7 mouse cellular contexts compared by ENCODE assay signal in the genomic region with DNA sequence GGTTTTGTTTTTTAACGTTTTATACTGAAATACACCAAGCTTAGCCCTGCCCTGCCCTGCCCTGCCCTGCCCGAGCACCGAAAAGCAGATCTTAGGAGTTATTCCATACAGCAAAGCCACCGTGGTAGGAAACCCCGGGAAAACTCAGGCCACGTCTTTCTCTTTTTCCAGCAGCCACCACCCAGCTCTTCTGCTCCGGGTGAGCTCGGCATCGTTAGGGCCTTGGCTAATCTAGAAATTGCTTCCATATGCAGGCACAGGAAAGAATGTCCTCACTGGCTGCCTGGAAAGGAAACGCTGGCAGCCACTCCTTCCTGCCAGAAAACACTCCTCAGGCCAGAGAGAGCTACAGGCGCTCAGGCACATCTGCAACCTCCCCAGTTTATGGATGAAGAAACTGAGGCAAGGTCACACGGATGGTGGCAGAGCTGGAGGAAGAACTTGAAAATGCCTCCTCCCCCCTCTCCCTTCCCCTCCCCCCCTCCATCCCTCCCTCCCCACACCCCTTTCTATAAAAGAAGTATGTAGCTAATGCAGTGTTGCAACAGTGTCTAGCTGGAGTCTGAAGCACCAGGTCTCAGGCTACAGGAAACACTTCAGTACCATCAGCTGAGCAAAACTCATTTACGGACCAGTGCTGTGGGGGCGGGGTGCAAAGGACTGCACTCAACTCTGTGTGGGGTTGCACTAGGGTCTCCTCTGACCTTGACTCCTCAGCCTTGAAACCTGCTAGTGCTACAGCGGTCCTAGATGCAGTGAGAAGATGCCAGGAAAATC. TPM values are rescaled to one million over a fixed set of nuclear protein-coding genes. Genes with fewer than 3 reads are reported as not detected.
A peak's percentile ranks its signal among the peaks of the same experiment; 100 is the strongest.
DNase-seq lines count a peak whose midpoint lies in the region; ATAC-seq and TF ChIP-seq lines count a peak whose summit lies in the region.

No protein-coding gene starts in this region.

- 0 out of 2 replicates have a peak overlapping the region, but pooled peaks have one; percentile 1 for H3K4me2 ChIP-seq in kidney, embryonic 15.5 days

- TF ChIP-seq CTCF in gastrocnemius, adult 2 months (IDR thresholded peaks at IDR 0.05) = no peak

- no peak overlapping the region for H3K9ac ChIP-seq in kidney, embryonic 15.5 days

- H3K9me3 ChIP-seq in kidney, embryonic 15.5 days (replicated peaks) = no peaks in the 10 kb centered on the region

- DNase-seq in gastrocnemius, adult 2 months = peak; percentile 75
- peak; percentile 57 for DNase-seq in lung, postnatal 14 days
- DNase-seq in cerebellum, adult 9-10 months = no peak
- DNase-seq in frontal cortex, postnatal 14 days (ENCODE audit: low spot score in 2 of 2) = no peak
- DNase-seq in frontal cortex, postnatal 25 days (ENCODE audit: low spot score in 2 of 2) = no peak

- peaks cover 31% of the 10 kb centered on the region for H3K4me1 ChIP-seq in kidney, embryonic 15.5 days

- intact Hi-C loops in gastrocnemius, adult 2 months (cut with DNase I) = no loop called here

- H3K4me3 ChIP-seq in gastrocnemius, adult 2 months = peak overlapping the region; percentile 60
- no peak overlapping the region for H3K4me3 ChIP-seq in kidney, embryonic 15.5 days (replicated peaks)

- H3K36me3 ChIP-seq in kidney, embryonic 15.5 days = no peaks in the 10 kb centered on the region

- H3K27me3 ChIP-seq in kidney, embryonic 15.5 days = no peaks in the 10 kb centered on the region

- H3K27ac ChIP-seq in gastrocnemius, adult 2 months = peak overlapping the region; percentile 88
- H3K27ac ChIP-seq in kidney, embryonic 15.5 days = peak overlapping the region; percentile 52

- peak; percentile 26; the same call in 1 of the 2 replicates for ATAC-seq in common myeloid progenitor, adult 5-6 weeks (replicated peaks; ENCODE audit: low read depth, poor library complexity, severe bottlenecking)
- ATAC-seq in kidney, embryonic 15.5 days (replicated peaks; ENCODE audit: low FRiP score) = no peak

- 57% methylated on average over 15 of the region's 15 CpGs for WGBS in kidney, embryonic 15.5 days

RNA-seq across cellular contexts. Expression of gene Wipf1, which starts 20.1 kb away (rescaled TPM):
- 13.2 and 22.9 TPM in 2 replicates for total RNA-seq in common myeloid progenitor, adult 5-6 weeks (2017)
- 10 to 100 TPM in 1 of 2 experiments, 1 to 10 TPM in 1; 7.0 to 11.7 TPM for total RNA-seq in gastrocnemius, adult 2 months (2021)
- 8.7 and 9.7 TPM in 2 replicates for polyA plus RNA-seq in kidney, embryonic 15.5 days (2015; fragmentation: Nextera tagmentation; extraction: Ambion mirVana)

Comparison
In these comparisons a context has a peak if more than half of its experiments do, and no peak if none do; other contexts are left out.
1. DNase-seq: peak in gastrocnemius, adult 2 months (single experiment) and lung, postnatal 14 days (single experiment); none in cerebellum, adult 9-10 months (single experiment), frontal cortex, postnatal 14 days (0 of 2) and frontal cortex, postnatal 25 days (0 of 2).